Mouse (Mus musculus) thymus, adult 18-20 months (tissue): ENCODE measurements at regions not wholly inside any gene's neighbourhood (a gene's known extent, or its start where the extent isn't known, plus 50 kb on each side); places are given as distances from the start of the nearest gene placed in this dataset.

Source experiments
- DNase-seq, 2 experiments: peaks; one replicate each; pipeline ENCODE4 v3.0.0; 2022; ENCODE audit warnings: mixed read lengths in 2 of 2

GRCm38 (mm10) chr14:62003013-62003781 is 289.2 kb upstream of the Rnaseh2b start:
- no peak for DNase-seq

DNA sequence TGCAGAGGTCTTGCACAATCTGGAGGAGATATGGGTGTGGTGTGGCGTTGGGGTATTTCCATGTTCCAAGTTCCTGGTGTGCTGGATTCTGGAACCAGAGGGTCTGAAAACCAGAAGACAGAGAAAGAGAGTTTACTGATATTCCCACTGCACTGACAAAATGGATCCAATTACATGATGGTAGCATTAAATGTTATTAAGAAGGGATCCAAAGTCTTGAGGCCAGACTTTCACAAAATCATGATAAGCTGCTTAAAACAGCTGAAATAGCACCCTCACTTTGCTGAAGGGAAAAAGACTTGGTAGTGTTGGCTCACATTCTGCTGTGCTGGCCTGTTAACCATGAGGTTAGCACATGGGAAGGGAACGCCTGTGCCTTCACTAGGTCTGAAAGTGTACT is 288.6 kb upstream of the Rnaseh2b start:
- DNase-seq = no peak

DNA sequence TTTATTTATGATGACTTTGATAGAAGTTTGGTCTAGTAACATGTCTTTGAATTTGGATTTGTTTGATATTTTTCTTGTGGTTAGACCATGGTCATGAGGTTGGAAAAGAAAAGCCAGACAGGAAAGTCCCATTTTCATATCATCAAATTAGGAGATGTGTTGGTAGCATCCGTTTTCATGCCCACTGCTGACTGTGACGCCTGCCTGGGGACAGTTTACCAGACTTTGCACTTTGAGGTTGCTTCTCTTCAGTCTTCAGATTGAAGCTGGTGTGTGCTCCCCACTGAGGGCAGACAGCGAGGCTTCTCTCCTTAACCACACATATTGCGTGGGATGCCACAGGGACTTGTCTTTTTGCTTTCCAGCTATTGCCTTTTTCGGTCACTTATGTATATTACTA is 283.7 kb upstream of the Rnaseh2b start:
- no peak for DNase-seq

GRCm38 (mm10) chr14:62018804-62019203 is 273.6 kb upstream of the Rnaseh2b start:
- no peak for DNase-seq

DNA sequence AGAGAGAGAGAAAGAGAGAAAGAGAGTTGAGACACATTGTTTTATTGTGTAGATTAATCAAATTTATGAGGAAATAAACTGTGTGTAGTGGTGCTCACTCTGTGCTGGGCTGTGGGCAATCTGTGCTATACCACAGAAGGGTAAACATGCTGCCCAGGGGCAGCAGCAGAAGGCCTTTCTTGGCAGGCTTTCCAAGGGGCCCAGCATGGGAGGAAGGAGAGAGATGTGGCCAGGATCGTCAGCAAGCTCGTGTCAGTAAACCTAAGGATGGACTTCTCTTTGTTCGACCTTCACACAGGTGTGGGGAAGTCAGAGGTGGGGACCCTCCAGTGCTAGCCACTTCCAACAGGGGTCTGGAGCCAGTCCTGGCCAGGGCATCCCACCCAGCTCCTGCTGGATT is 271.4 kb upstream of the Rnaseh2b start:
- DNase-seq = no peak

- DNase-seq = no peak
Observed at GRCm38 (mm10) chr14:62022193-62022592, 270.2 kb upstream of the Rnaseh2b start.

DNA sequence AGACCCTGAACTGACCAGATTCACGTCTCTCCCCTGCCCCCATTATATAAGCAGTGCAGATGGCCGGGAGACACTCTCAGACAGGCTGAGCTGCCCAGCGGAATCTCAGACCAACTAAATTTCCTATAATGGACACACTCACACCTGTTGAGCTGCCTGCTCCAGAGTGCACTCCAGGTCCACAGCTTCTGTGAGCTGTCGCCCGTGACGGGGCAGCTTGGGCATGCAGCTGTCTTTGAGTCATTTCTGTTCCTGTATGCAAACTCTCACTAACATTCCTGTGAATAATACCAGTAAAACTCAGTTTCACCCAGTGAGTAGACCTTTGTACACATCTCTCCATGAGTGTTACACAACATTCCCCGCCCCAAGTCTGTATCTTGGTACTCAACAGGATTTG is 269.4 kb upstream of the Rnaseh2b start:
- DNase-seq = no peak

- no peak for DNase-seq
Observed at GRCm38 (mm10) chr14:62027751-62028279, 264.6 kb upstream of the Rnaseh2b start.

GRCm38 (mm10) chr14:62030059-62030458 is 262.3 kb upstream of the Rnaseh2b start:
- DNase-seq = no peak

- DNase-seq = no peak
Observed at GRCm38 (mm10) chr14:62033661-62034060, 258.7 kb upstream of the Rnaseh2b start.

DNA sequence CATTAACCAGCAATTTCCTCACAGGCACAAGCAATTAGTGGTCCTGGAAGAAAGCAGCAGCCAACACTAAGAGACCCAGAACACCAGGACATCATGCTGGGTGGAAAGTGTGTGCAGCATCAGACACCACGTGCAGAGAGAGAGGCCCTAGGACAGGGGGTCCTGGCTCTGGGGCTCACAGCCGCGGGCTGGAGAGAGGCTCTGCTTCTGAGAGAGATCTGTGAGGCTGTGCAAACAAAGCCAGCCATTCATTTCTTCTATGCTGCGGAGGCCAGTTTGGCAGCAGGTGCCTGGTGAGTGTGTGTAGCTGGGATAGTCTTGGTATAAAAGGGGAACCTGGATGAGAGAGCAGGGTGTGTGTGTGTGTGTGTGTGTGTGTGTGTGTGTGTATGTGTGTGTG is 257.7 kb upstream of the Rnaseh2b start:
- no peak for DNase-seq

DNA sequence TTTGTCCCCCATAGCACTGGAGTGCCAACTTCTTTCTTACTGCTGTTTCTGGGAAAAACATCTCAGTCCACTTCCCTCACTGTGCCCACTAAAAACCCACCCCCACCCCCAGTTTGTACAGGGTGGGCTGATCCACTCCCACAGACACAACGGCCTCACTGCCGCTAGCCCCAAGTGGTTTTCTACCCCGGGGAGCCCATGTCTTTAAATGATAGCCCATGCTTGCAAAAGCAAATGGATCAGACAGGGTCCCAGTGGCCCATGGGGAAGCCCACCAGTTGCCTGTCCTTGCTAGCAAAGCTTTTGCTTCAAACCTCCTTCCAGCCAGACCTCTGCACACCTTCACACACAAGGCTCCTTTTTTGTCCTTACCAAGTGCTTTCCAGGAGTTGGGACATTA is 257.0 kb upstream of the Rnaseh2b start:
- no peak for DNase-seq

DNA sequence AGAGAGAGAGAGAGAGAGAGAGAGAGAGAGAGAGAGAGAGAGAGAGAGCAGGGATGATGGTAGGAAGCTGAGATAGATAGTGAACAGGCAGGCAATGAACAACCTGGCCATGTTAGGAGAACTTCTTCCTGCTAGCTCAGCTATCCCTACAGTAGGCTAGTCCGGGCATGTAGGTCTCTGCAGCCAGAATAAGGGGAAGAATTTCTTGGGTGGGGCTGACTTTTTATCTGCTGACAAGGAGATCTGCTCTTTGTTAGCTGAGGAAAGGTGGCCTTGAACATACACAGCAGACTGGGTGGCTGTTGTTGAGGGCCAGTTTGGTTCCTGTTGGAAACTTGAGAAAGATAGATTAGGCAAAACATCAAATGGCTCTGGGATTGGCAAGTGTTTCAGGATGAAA is 254.9 kb upstream of the Rnaseh2b start:
- DNase-seq = no peak

DNA sequence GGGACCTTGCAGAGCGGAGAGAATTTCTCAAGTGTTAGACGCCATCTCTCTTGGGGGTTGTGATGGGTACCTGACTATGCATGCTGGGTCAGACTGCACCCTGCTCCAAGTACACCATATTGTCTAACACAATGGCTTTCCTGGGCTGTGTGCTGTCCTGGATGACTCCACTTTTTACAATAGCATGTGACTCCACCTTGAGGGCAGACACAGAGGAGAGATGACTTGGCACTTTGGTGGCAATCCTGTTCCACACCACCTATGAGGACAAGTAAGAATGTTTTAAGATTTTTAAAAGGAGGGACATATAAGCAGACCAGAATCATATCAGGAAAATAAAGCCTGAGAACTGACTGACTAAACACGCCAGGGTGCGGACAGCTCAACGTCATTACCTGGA is 254.5 kb upstream of the Rnaseh2b start:
- DNase-seq = no peak

DNA sequence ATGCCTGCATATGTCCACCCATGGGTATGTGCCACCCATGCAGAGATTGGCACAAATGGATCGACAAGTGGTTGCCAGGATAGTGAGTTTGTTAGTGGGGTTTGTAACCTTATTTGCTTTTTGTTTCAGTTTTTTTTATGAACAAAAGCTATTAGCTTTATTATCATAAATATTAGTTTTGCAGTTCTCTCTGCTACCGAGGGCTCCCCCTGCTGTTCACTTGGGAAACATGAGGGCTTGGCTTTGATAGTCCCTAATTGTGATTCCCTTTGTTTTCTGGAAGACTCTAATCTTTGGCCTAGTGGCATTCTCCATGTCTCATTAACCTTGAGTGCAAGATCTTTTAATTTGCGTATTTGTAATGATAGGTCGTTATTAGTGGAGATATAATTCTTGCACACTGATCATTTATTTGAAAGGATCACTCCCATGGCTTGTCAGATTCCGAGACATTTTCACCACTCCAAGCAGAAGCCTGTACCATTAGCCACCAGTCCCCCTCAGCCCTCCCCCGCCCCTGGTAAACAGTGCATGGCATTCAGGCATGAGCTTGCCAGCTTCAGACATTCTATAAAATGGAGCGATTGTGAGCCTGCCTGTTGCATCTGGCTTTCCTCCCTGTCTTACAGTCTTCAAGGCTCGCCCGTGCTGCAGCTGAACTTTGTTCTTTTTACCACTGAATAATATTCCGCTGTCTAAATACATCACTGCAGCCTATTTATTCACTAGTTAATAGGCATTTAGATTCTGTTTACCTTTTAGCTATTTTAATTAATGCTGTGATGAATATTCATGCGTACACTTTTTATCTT is 249.9 kb upstream of the Rnaseh2b start:
- DNase-seq = no peak

DNA sequence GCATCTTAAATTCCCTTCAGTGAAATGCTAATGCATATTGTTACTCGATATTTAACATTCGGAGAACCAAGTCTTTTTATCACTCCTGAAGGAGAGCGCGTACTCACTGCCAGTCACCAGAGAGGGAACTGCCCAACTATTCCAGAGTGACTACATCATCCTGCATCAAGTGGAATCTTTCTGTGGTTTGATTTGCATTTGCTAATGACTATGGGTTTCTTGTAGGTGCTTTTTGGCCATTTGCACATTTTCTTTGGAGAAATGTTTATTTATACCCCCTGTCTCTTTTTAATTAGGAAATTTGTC is 249.3 kb upstream of the Rnaseh2b start:
- DNase-seq = no peak

- DNase-seq = no peak
Observed at GRCm38 (mm10) chr14:62050941-62051340, 241.4 kb upstream of the Rnaseh2b start.

GRCm38 (mm10) chr14:62051923-62052322 is 240.5 kb upstream of the Rnaseh2b start:
- no peak for DNase-seq

- DNase-seq = no peak
Observed at GRCm38 (mm10) chr14:62053004-62053403, 239.4 kb upstream of the Rnaseh2b start.

DNA sequence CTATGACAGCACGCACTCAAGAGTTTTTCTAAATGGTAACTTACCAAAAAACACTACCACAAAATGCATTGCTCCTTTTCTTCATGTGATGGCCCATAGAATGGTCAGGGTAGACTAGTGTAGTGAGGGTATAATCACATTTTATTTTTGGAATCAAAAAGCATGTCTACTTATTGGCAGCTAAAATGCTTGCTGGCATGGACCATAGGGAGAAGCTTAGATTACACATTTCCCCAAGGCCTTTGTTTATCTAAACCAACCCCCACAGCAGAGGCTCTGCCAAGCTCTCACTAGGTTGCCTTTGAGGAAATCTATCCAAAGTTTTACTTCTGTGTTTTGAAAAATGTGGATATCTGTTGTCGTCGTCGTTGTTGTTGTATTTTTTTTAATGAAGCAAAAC is 235.3 kb upstream of the Rnaseh2b start:
- no peak for DNase-seq

DNA sequence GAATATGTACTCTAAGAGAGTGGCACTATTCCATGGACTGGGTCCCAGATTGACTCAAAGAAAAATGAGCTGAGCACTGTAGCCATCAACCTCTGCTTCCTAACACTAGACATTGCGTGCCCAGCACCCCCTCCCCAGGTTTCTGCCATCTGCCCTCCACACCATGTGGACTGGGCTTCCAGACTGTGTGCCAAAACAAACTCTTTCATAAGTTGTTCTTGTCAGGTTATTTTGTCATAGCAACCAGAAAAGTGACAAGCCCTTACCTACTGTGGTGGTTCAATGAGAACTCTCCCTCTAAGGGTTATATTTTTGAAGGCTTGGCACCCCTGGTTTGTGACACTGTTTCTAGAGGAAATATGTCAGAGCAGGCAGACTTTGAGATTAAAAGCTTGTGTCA is 234.3 kb upstream of the Rnaseh2b start:
- DNase-seq = no peak

DNA sequence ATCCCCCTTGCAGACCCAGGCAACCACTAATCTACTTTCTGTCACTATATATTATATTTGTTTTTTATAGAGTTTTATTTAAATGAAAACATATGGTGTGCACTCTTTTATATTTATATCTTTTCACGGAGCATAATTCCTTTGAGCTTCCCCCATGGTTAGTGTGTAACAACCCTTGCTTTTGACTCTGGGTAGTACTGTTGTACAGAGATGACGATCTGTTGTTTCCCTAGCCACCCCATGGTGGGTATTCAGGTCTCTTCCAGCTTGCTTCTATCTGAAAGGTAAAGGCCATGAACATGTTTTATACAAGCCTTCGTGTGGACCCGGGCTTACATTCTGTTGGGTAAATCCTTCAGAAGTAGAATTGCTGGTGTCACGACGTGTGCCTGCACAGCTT is 221.2 kb upstream of the Rnaseh2b start:
- DNase-seq = no peak

- no peak for DNase-seq
Observed at GRCm38 (mm10) chr14:62084047-62084446, 208.3 kb upstream of the Rnaseh2b start.

GRCm38 (mm10) chr14:62088174-62088573 is 204.2 kb upstream of the Rnaseh2b start:
- DNase-seq = no peak
